21 mouse cellular contexts compared by ENCODE assay signal in the genomic region with DNA sequence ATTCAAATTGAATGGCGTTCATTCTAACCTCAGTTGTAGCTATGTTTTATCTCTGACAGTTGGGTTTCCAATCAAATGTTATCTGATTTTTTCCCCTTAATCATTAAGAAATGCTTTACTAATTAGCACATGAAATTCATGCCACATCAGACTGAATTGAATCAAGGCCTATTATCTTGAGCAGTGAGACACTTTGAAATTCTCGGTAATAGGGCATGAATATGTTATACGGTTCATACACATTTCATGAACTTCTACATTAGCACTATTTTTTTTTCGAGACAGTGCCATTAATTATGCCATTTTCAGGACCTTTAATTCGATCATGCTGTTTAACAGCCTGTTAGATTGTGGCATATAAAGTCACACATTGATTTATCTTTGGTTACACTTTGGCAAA.
"Had no signal": no experiment of that assay in that cellular context is flagged by ENCODE, and none has a peak within 500 bp of the region (broad histone marks: within the 10 kb centered on the region; RNA-seq: fewer than 3 reads in every experiment).

No protein-coding gene starts in this region.

- H3K4me2 ChIP-seq: kidney, embryonic 15.5 days; liver, embryonic 11.5 days; lung, embryonic 14.5 days; midbrain, embryonic 13.5 days; neural tube, embryonic 13.5 days had no signal

- H3K4me3 ChIP-seq: kidney, embryonic 15.5 days; left cerebral cortex, adult 2 months; midbrain, embryonic 13.5 days; myocyte; neural tube, embryonic 13.5 days had no signal

- H3K36me3 ChIP-seq: kidney, embryonic 15.5 days; midbrain, embryonic 13.5 days; neural tube, embryonic 13.5 days had no signal

- H3K9ac ChIP-seq: kidney, embryonic 15.5 days; liver, embryonic 14.5 days; liver, postnatal 0 days; lung, embryonic 14.5 days; midbrain, embryonic 13.5 days; neural tube, embryonic 13.5 days had no signal

- H3K4me1 ChIP-seq: kidney, embryonic 15.5 days; midbrain, embryonic 13.5 days; neural tube, embryonic 13.5 days had no signal

- H3K27me3 ChIP-seq: kidney, embryonic 15.5 days; midbrain, embryonic 13.5 days; neural tube, embryonic 13.5 days had no signal

- DNase-seq: kidney, adult 11 months; kidney, adult 8-10 months; kidney, postnatal 10 days; kidney, postnatal 36 days; layer of hippocampus, postnatal 36 days; liver, postnatal 0 days; lung, embryonic 14.5 days; right cerebral cortex, adult 18-20 months; right cerebral cortex, postnatal 14 days; right cerebral cortex, postnatal 4 days; thymus, postnatal 36 days had no signal

- H3K9me3 ChIP-seq: kidney, embryonic 15.5 days; midbrain, embryonic 13.5 days; neural tube, embryonic 13.5 days had no signal

- H3K27ac ChIP-seq: kidney, embryonic 15.5 days; left cerebral cortex, adult 2 months; liver, embryonic 14.5 days; macrophage; midbrain, embryonic 13.5 days; neural tube, embryonic 13.5 days; stomach, postnatal 0 days had no signal

- ATAC-seq: liver, postnatal 0 days; lung, postnatal 0 days; midbrain, embryonic 13.5 days had no signal
